Mouse (Mus musculus): Measurements from ENCODE around the gene Mesp2.
"Not testable (repeated sequence)": the region's sequence is repeated elsewhere in the genome, so short reads cannot be mapped to it uniquely, and the experiment has no call there.

Gene Mesp2

GRCm38 (mm10) chr7:79810611-79811506 lies at the start of gene Mesp2:
TSS of gene Mesp2 (plus strand) at chr7:79810727.
- peak; percentile 52 to 64 for DNase-seq (ENCODE audit: low spot score in 2 of 2)

GRCm38 (mm10) chr7:79761124-79761876 lies 49.2 kb upstream of the Mesp2 start:
- DNase-seq (ENCODE audit: low spot score in 2 of 2) = no peak

GRCm38 (mm10) chr7:79762106-79762505 lies 48.4 kb upstream of the Mesp2 start:
- no peak for DNase-seq (ENCODE audit: low spot score in 2 of 2)

GRCm38 (mm10) chr7:79765991-79766390 lies 44.5 kb upstream of the Mesp2 start:
- no peak for DNase-seq (ENCODE audit: low spot score in 2 of 2)

- no peak for DNase-seq (ENCODE audit: low spot score in 2 of 2)
Observed at GRCm38 (mm10) chr7:79769664-79770063, 40.9 kb upstream of the Mesp2 start.

GRCm38 (mm10) chr7:79771561-79772512 lies 38.7 kb upstream of the Mesp2 start:
- peak; percentile 43 to 46 for DNase-seq (ENCODE audit: low spot score in 2 of 2)

GRCm38 (mm10) chr7:79780647-79781626 lies 29.6 kb upstream of the Mesp2 start:
- peak; percentile 78 to 84 for DNase-seq (ENCODE audit: low spot score in 2 of 2)

- no peak for DNase-seq (ENCODE audit: low spot score in 2 of 2)
Observed at GRCm38 (mm10) chr7:79781826-79782515, 28.6 kb upstream of the Mesp2 start.

- no peak for DNase-seq (ENCODE audit: low spot score in 2 of 2)
Observed at GRCm38 (mm10) chr7:79782516-79782855, 28.0 kb upstream of the Mesp2 start.

GRCm38 (mm10) chr7:79786295-79786694 lies 24.2 kb upstream of the Mesp2 start:
- DNase-seq (ENCODE audit: low spot score in 2 of 2) = peak; percentile 84 to 85

GRCm38 (mm10) chr7:79789812-79790211 lies 20.7 kb upstream of the Mesp2 start:
- DNase-seq (ENCODE audit: low spot score in 2 of 2) = not testable (repeated sequence)

GRCm38 (mm10) chr7:79792635-79793421 lies 17.7 kb upstream of the Mesp2 start:
- DNase-seq (ENCODE audit: low spot score in 2 of 2) = no peak

GRCm38 (mm10) chr7:79793688-79794087 lies 16.8 kb upstream of the Mesp2 start, which contains the start of gene Mesp1:
TSS of gene Mesp1 (minus strand) at chr7:79793788.
- DNase-seq (ENCODE audit: low spot score in 2 of 2) = no peak

- no peak for DNase-seq (ENCODE audit: low spot score in 2 of 2)
Observed at GRCm38 (mm10) chr7:79798606-79799005, 11.9 kb upstream of the Mesp2 start.

GRCm38 (mm10) chr7:79799048-79799447 lies 11.5 kb upstream of the Mesp2 start:
- peak; percentile 90 to 91 for DNase-seq (ENCODE audit: low spot score in 2 of 2)

GRCm38 (mm10) chr7:79799506-79799905 lies 11.0 kb upstream of the Mesp2 start:
- no peak for DNase-seq (ENCODE audit: low spot score in 2 of 2)

GRCm38 (mm10) chr7:79800336-79800735 lies 10.2 kb upstream of the Mesp2 start:
- no peak for DNase-seq (ENCODE audit: low spot score in 2 of 2)

GRCm38 (mm10) chr7:79801391-79801790 lies 9.1 kb upstream of the Mesp2 start:
- DNase-seq (ENCODE audit: low spot score in 2 of 2) = no peak

GRCm38 (mm10) chr7:79802037-79802436 lies 8.5 kb upstream of the Mesp2 start:
- no peak for DNase-seq (ENCODE audit: low spot score in 2 of 2)

All from right cerebral cortex, adult 2 months (tissue).